Mouse (Mus musculus) forebrain, embryonic 15.5 days (tissue): ENCODE data around the gene Gtf2f2. TPM values are rescaled to one million over a fixed set of nuclear protein-coding genes. Genes with fewer than 3 reads are reported as not detected.

Experiments
- ATAC-seq: fragments of 200-750 bp; cut with Nextera tagmentation; replicated peaks from 2 replicates; pipeline ENCODE4 v1.8.0; 2017; ENCODE audit warnings: mild to moderate bottlenecking, moderate TSS enrichment, moderate library complexity
- H3K27ac ChIP-seq: fragments of 300-500 bp; sonication (generic); replicated peaks from 2 replicates; pipeline ENCODE4 v1.5.1; 2015; ENCODE audit warnings: mild to moderate bottlenecking, inconsistent platforms
- H3K27me3 ChIP-seq: fragments of 300-500 bp; sonication (generic); 2 replicates; pipeline ENCODE4 v1.6.1; 2015; ENCODE audit warnings: inconsistent platforms
- H3K36me3 ChIP-seq: fragments of 300-500 bp; sonication (generic); 2 replicates; pipeline ENCODE4 v1.6.1; 2015; ENCODE audit warnings: mild to moderate bottlenecking, inconsistent platforms
- H3K4me1 ChIP-seq: fragments of 300-500 bp; sonication (generic); 2 replicates; pipeline ENCODE4 v1.6.1; 2015; ENCODE audit warnings: inconsistent platforms
- H3K4me2 ChIP-seq: fragments of 300-500 bp; sonication (generic); replicated peaks from 2 replicates; pipeline ENCODE4 v1.6.1; 2015; ENCODE audit warnings: mild to moderate bottlenecking, inconsistent platforms
- H3K4me3 ChIP-seq: fragments of 300-500 bp; sonication (generic); 2 replicates; pipeline ENCODE4 v1.5.1; 2015; ENCODE audit warnings: mild to moderate bottlenecking, inconsistent platforms
- H3K9ac ChIP-seq: fragments of 300-500 bp; sonication (generic); replicated peaks from 2 replicates; pipeline ENCODE4 v1.6.1; 2015; ENCODE audit warnings: mild to moderate bottlenecking, inconsistent platforms
- H3K9me3 ChIP-seq: fragments of 300-500 bp; sonication (generic); 2 replicates; pipeline ENCODE4 v1.6.1; 2016; ENCODE audit warnings: inconsistent platforms
- WGBS: fragments of 180-500 bp; shearing (Covaris S2); methylation state at CpG from one replicate; pipeline ENCODE4 v1.1.7; 2015; ENCODE audit warnings: mixed read lengths; 5-methylcytosine and 5-hydroxymethylcytosine counted together
- polyA plus RNA-seq: library from polyadenylated mRNA; unstranded; fragments of >200 nt; fragmentation: Nextera tagmentation; extraction: Ambion mirVana; gene quantifications from 2 replicates; pipeline ENCODE4 v1.2.1, GENCODE M21; 2015

The Gtf2f2 gene
- polyA plus RNA-seq, 1 experiment from 2014 or later, result 47.4 TPM

GRCm38 (mm10) chr14:75850819-75851218 lies 159.8 kb downstream of the Gtf2f2 start:
- no peak overlapping the region for H3K9ac ChIP-seq
- H3K9me3 ChIP-seq, result no peaks in the 10 kb centered on the region
- H3K4me3 ChIP-seq, result no peak overlapping the region
- no peak overlapping the region for H3K4me2 ChIP-seq
- H3K27me3 ChIP-seq, result no peaks in the 10 kb centered on the region
- 13% methylated on average over 6 of the region's 6 CpGs for WGBS
- ATAC-seq, result peak; percentile 61
- H3K4me1 ChIP-seq, result peaks cover 35% of the 10 kb centered on the region
- no peak overlapping the region for H3K27ac ChIP-seq
- H3K36me3 ChIP-seq, result peaks cover 57% of the 10 kb centered on the region

GRCm38 (mm10) chr14:75849842-75850568 lies 160.7 kb downstream of the Gtf2f2 start:
- H3K27ac ChIP-seq, result no peak overlapping the region; the same call in 1 of the 2 replicates
- peaks cover 57% of the 10 kb centered on the region for H3K36me3 ChIP-seq
- ATAC-seq, result no peak
- WGBS, result 84% methylated on average over 6 of the region's 6 CpGs
- no peak overlapping the region for H3K4me2 ChIP-seq
- H3K9me3 ChIP-seq, result no peaks in the 10 kb centered on the region
- no peak overlapping the region for H3K4me3 ChIP-seq
- peaks cover 35% of the 10 kb centered on the region for H3K4me1 ChIP-seq
- no peaks in the 10 kb centered on the region for H3K27me3 ChIP-seq
- no peak overlapping the region for H3K9ac ChIP-seq

GRCm38 (mm10) chr14:75849236-75849635 lies 161.4 kb downstream of the Gtf2f2 start:
- no peak for ATAC-seq
- H3K9me3 ChIP-seq, result no peaks in the 10 kb centered on the region
- H3K4me1 ChIP-seq, result peaks cover 36% of the 10 kb centered on the region
- no peak overlapping the region for H3K27ac ChIP-seq
- no peak overlapping the region for H3K4me3 ChIP-seq
- no peak overlapping the region for H3K9ac ChIP-seq
- H3K27me3 ChIP-seq, result no peaks in the 10 kb centered on the region
- H3K4me2 ChIP-seq, result no peak overlapping the region
- peaks cover 57% of the 10 kb centered on the region for H3K36me3 ChIP-seq
- WGBS, result 76% methylated on average over 5 of the region's 5 CpGs

- peaks cover 55% of the 10 kb centered on the region for H3K36me3 ChIP-seq
- 92% methylated on average over 5 of the region's 5 CpGs for WGBS
Observed at GRCm38 (mm10) chr14:75848482-75848881, 162.2 kb downstream of the Gtf2f2 start.

GRCm38 (mm10) chr14:75847669-75848068 lies 163.0 kb downstream of the Gtf2f2 start:
- Histone ChIP-seq H3K9me3 (no peaks in the 10 kb centered on the region), H3K36me3 (peaks cover 53% of the 10 kb centered on the region), H3K27ac (no peak overlapping the region), H3K4me3 (no peak overlapping the region), H3K4me2 (no peak overlapping the region), H3K9ac (no peak overlapping the region), H3K27me3 (no peaks in the 10 kb centered on the region), H3K4me1 (peaks cover 39% of the 10 kb centered on the region)
- ATAC-seq, result no peak
- 78% methylated on average over 4 of the region's 4 CpGs for WGBS

More at GRCm38 (mm10) chr14:75848482-75848881, 162.2 kb downstream of the Gtf2f2 start:
- H3K4me1 ChIP-seq, result peaks cover 39% of the 10 kb centered on the region
- no peaks in the 10 kb centered on the region for H3K27me3 ChIP-seq
- no peak for ATAC-seq
- H3K4me2 ChIP-seq, result no peak overlapping the region
- no peak overlapping the region for H3K4me3 ChIP-seq
- H3K27ac ChIP-seq, result no peak overlapping the region
- no peaks in the 10 kb centered on the region for H3K9me3 ChIP-seq
- H3K9ac ChIP-seq, result no peak overlapping the region

Other genes with a start within 250 kb of the Gtf2f2 start
- gene Slc25a30, start 223.8 kb downstream of the Gtf2f2 start, polyA plus RNA-seq, result 9.7 and 9.9 TPM in 2 replicates
- 868 and 874 TPM in 2 replicates for gene Tpt1, start 165.8 kb downstream of the Gtf2f2 start, polyA plus RNA-seq
- gene Kctd4, start 55.9 kb downstream of the Gtf2f2 start, polyA plus RNA-seq, result 8.2 and 8.6 TPM in 2 replicates
- gene Gpalpp1, start 99.9 kb upstream of the Gtf2f2 start, polyA plus RNA-seq, result 13.6 and 14.4 TPM in 2 replicates
- gene Nufip1, start 100.0 kb upstream of the Gtf2f2 start, polyA plus RNA-seq, result 15.2 and 16.5 TPM in 2 replicates